Mouse (Mus musculus): ENCODE data around the gene Pax5.

- TF ChIP-seq EP300 (IDR thresholded peaks at IDR 0.05): no peak
- TF ChIP-seq CTCF (IDR thresholded peaks at IDR 0.05): no peak
Measured at GRCm38 (mm10) chr4:44605453-44605852, 104.8 kb downstream of the Pax5 start.
